Mouse (Mus musculus): ENCODE results near the gene Fbxo11. TPM values are rescaled to one million over a fixed set of nuclear protein-coding genes. Genes with fewer than 3 reads are reported as not detected.

Fbxo11 gene
- polyA plus RNA-seq, 1 experiment from 2014 or later, result 27.0 TPM

Other genes starting within 250 kb of the Fbxo11 start
- gene Rpl36-ps4, start 144.3 kb downstream of the Fbxo11 start, polyA plus RNA-seq (2015; fragmentation: Nextera tagmentation; extraction: Ambion mirVana), result not detected in 2 replicates
- gene Msh6, start 90.2 kb downstream of the Fbxo11 start, polyA plus RNA-seq (2015; fragmentation: Nextera tagmentation; extraction: Ambion mirVana), result 32.1 and 32.6 TPM in 2 replicates